Mouse (Mus musculus) hindbrain, embryonic 10.5 days (tissue): Measurements from ENCODE around the gene Ppp1r13b. TPM values are rescaled to one million over a fixed set of nuclear protein-coding genes. Genes with fewer than 3 reads are reported as not detected.

Experiments
- DNase-seq: peaks from one replicate; pipeline ENCODE4 v3.0.0-alpha.2; 2017; ENCODE audit warnings: low spot score
- H3K27ac ChIP-seq: fragments of 300-500 bp; sonication (generic); 2 replicates; pipeline ENCODE4 v1.5.1; 2016; ENCODE audit warnings: mild to moderate bottlenecking, moderate library complexity
- H3K27me3 ChIP-seq: fragments of 300-500 bp; sonication (generic); 2 replicates; pipeline ENCODE4 v1.6.1; 2016; ENCODE audit warnings: mild to moderate bottlenecking; ENCODE audit not compliant: poor library complexity, insufficient read depth, severe bottlenecking
- H3K36me3 ChIP-seq: fragments of 300-500 bp; sonication (generic); 2 replicates; pipeline ENCODE4 v1.6.1; 2016; ENCODE audit warnings: mild to moderate bottlenecking, moderate library complexity
- H3K4me1 ChIP-seq: fragments of 300-500 bp; sonication (generic); replicated peaks from 2 replicates; pipeline ENCODE4 v1.6.1; 2016; ENCODE audit warnings: mild to moderate bottlenecking
- H3K4me3 ChIP-seq: fragments of 300-500 bp; sonication (generic); 2 replicates; pipeline ENCODE4 v1.5.1; 2016; ENCODE audit warnings: mild to moderate bottlenecking, moderate library complexity
- H3K9me3 ChIP-seq: fragments of 300-500 bp; sonication (generic); 2 replicates; pipeline ENCODE4 v1.6.1; 2016; ENCODE audit warnings: mild to moderate bottlenecking, moderate library complexity
- WGBS: fragments of 180-500 bp; shearing (Covaris S2); methylation state at CpG from one replicate; pipeline ENCODE4 v1.1.7; 2016; 5-methylcytosine and 5-hydroxymethylcytosine counted together
- polyA plus RNA-seq: library from polyadenylated mRNA; unstranded; fragments of >200 nt; fragmentation: Nextera tagmentation; extraction: Ambion mirVana; gene quantifications from 2 replicates; pipeline ENCODE4 v1.2.1, GENCODE M21; 2016

Gene Ppp1r13b
- polyA plus RNA-seq, 1 experiment from 2014 or later = 6.2 TPM

DNA sequence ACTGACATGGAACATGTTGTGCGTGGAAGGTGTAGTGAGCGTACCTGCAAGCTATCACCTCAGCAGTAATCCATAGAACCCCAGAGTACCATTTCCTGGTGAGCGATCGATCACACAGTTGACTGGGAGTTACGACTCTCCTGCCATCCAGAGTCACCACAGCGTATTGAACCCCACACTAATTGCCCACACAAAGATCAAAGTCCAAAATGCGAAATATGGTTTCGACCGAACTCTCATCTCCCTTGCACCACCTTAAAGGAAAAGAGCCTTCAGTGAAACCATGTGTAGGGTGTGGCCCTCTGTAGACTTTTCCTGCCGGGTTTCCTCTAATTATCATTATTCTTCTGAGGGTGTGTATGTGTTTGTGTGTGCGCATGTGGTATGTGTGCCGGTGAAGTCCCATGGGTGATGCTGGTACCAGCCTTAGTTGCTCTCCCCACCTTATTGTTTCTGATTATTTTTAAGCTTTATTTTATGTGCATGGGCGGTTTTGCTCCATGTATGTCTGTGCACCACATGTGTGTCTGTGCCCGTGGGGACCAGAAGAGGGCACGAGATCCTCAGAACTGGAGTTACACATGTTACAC, 3.4 kb upstream of the Ppp1r13b start:
- Histone ChIP-seq H3K27me3 (peaks cover 52% of the 10 kb centered on the region), H3K27ac (no peak overlapping the region), H3K36me3 (no peaks in the 10 kb centered on the region), H3K9me3 (no peaks in the 10 kb centered on the region), H3K4me3 (no peak overlapping the region), H3K4me1 (peaks cover 23% of the 10 kb centered on the region)
- WGBS = 90% methylated on average over 15 of the region's 15 CpGs
- no peak for DNase-seq

DNA sequence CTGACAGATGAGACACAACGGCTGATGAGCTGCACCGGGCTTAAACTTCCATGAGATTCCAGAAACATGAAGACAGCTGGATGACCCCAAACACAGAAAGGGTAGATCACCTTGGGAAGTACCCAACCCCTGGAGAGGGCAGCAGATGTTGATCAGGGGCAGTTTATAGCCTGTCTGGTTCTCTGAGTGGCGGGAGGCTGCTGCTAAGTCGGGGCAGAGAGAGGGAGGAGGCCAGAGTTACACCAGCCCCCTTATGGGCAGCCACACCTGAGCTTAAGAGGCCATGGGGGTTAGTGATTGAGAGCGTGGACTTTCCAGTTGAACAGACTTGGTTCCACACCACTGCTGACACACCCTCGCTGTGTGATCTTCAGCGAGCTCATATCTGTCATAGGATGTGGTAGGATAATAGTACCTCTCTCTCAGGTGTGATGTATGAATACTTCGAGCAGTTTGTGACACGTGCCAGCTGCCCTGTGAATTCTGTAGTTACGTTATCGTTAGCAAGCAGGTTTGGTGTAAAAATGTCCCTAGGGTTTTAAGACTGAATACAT, 1.2 kb upstream of the Ppp1r13b start:
- Histone ChIP-seq H3K9me3 (no peaks in the 10 kb centered on the region), H3K27me3 (peaks cover 68% of the 10 kb centered on the region), H3K4me3 (peak overlapping the region; percentile 80; the same call in 1 of the 2 replicates), H3K4me1 (peaks cover 19% of the 10 kb centered on the region), H3K36me3 (no peaks in the 10 kb centered on the region), H3K27ac (no peak overlapping the region)
- WGBS = 73% methylated on average over 11 of the region's 11 CpGs
- DNase-seq = no peak

DNA sequence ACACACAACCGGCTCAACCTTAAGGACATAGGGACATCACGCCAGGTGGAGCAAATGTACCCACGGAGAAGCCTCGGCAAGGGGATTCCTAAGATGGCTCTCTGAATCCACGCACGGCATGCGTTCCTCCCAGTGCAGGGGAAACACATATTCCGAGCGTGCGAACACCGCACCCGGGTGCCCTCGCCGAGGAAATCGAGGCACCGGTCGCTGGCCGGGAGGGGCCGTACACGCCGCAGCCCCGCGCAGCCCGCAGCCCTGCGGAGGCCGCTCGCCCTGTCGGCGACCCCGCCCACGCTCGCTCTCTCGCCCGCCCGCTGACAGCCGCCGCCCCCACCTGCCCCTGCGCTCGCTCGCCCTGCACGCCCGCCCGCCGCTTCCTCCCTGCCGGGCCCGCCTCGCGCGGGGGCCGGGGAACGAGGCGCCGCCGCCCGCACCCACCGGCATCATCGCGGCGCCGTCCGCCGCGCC, 454 bp downstream of the Ppp1r13b start:
- Histone ChIP-seq H3K36me3 (no peaks in the 10 kb centered on the region), H3K4me3 (peak overlapping the region; percentile 80), H3K27ac (peak overlapping the region; percentile 84), H3K9me3 (no peaks in the 10 kb centered on the region), H3K27me3 (peaks cover 74% of the 10 kb centered on the region), H3K4me1 (peaks cover 17% of the 10 kb centered on the region)
- under 1% methylated on average over 63 of the region's 63 CpGs for WGBS
- DNase-seq = peak; percentile 50

DNA sequence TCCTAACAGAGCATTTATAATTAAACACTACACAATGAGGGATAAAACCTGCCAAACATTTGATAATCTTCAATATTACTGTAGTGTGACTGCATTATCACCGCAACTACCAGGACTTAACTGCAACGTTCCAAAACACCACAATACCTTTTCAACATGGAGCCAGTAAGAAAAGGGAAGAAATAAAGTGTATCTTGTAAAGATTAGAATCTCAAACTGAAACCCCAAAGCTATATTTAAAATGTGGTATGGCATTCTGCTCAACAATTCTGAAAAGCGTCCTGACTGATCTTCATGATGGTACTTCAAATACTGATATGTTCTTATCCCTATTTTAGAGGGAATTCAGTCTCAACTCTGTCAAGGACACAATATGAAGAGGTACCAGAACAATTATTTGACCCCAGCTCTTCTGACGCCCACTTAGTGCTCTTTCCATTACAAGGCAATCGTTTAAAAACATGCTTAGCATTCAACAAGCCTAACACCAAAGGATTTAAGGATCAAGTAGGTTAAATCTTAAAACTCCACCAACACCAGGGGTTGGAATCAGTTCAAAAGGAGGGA, 1.5 kb downstream of the Ppp1r13b start:
- 60% methylated on average over 5 of the region's 5 CpGs for WGBS
- DNase-seq = no peak
- peaks cover 17% of the 10 kb centered on the region for H3K4me1 ChIP-seq
- H3K36me3 ChIP-seq = no peaks in the 10 kb centered on the region
- H3K27ac ChIP-seq = no peak overlapping the region
- peaks cover 70% of the 10 kb centered on the region for H3K27me3 ChIP-seq
- no peaks in the 10 kb centered on the region for H3K9me3 ChIP-seq
- H3K4me3 ChIP-seq = peak overlapping the region; percentile 80; the same call in 1 of the 2 replicates

DNA sequence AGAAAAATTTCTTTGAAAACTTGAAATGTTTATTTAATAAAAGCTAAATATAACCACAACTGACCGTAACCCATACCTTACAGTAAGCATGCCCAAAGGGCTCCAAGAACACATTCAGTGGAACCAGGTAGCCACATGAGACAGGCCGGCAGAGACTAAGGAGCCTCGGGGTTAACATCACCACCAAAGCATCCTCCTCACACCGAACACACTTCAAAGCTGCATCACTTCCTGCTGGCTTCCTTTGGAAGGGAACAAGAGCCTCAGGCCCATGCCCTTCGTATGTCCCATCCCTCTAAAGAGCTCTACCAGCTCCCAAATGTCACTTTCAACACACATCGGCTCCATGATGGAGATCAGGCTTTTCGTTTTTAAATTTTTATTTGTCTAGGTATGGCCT, 5.4 kb downstream of the Ppp1r13b start:
- DNase-seq = no peak
- WGBS = 84% methylated on average over 7 of the region's 7 CpGs
- Histone ChIP-seq H3K27ac (no peak overlapping the region), H3K9me3 (no peaks in the 10 kb centered on the region), H3K4me1 (peaks cover 9% of the 10 kb centered on the region), H3K27me3 (peaks cover 33% of the 10 kb centered on the region), H3K36me3 (no peaks in the 10 kb centered on the region), H3K4me3 (no peak overlapping the region)

DNA sequence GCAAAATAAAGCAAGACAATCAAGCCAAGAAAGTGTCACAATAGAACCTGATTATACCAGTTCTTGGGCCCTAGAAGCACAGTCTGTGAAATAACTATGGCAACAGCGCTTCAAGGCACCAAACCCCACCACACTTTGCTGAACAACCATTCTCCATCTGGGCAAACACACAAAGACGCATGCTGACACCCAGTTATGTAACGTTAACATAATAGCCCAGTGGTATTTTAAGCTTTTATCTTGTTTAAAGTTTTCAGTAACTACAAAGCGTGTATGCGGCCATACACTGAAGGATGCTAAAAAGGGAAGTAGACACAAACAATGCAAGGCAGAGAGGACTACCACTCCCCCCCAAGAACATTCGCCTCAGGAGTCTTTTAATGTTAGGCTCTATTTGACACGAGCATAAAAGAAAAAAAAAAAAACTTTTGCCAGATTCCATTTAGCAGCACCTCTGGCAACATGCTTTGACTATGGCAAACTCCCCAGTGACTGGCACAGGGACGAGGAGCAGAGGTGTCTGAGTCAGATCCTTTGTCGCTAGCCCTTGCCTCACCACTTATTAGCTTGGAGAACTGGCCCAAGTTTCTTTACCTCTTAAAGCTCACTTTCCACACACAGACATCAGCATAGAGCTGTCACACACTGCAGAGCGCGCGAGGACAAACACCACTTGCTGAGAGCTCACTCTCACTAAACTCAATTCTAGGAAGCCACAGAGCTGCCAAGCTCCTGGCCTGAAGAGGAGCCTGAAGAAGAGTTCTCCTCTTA, 6.6 kb downstream of the Ppp1r13b start:
- no peaks in the 10 kb centered on the region for H3K36me3 ChIP-seq
- no peak overlapping the region for H3K4me3 ChIP-seq
- 66% methylated on average over 12 of the region's 12 CpGs for WGBS
- peaks cover 12% of the 10 kb centered on the region for H3K4me1 ChIP-seq
- H3K27me3 ChIP-seq = peaks cover 22% of the 10 kb centered on the region
- DNase-seq = no peak
- H3K9me3 ChIP-seq = no peaks in the 10 kb centered on the region
- H3K27ac ChIP-seq = no peak overlapping the region

DNA sequence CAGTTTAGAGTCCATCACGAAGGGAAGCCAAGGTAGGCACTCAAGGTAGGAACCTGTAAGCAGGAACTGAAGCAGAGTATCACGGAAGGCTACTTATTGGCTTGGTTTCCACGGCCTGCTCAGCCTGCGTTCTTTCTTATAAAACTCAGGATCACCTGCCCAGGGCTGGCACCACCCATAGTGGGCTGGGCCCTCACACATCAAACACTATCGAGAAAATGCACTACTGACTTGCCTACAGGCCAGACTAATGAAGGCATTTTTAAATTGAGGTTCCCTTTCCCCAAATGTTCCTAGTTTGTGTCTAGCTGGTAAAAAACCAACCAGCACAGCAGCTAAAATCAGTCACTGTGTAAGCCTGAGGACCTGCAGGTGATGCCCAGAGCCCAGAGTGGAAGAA, 8.3 kb downstream of the Ppp1r13b start:
- no peaks in the 10 kb centered on the region for H3K9me3 ChIP-seq
- no peak overlapping the region for H3K27ac ChIP-seq
- DNase-seq = no peak
- no peaks in the 10 kb centered on the region for H3K36me3 ChIP-seq
- 79% methylated on average over 5 of the region's 5 CpGs for WGBS
- H3K4me3 ChIP-seq = no peak overlapping the region
- H3K27me3 ChIP-seq = peaks cover 6% of the 10 kb centered on the region; the same call in 1 of the 2 replicates
- H3K4me1 ChIP-seq = peaks cover 12% of the 10 kb centered on the region

DNA sequence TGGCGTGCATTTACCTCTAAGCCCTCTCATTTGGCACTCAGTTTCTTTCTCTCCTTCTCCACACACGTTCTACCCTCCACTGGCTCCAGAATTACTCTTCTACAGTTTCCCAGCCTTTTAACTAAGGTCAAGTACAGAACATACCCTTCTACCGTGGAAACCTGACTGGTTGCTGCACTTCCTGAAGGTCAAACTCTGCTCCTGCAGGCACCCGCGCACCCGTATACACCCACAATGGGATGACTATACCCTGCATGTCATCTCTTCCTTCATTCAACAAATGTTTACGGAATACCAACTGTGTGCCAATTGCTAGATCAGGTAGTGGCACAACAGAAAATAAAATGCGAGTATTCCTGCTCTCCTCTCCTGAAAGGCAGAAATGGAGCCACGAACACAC, 9.2 kb downstream of the Ppp1r13b start:
- no peak for DNase-seq
- peaks cover 4% of the 10 kb centered on the region; the same call in 1 of the 2 replicates for H3K27me3 ChIP-seq
- 82% methylated on average over 9 of the region's 9 CpGs for WGBS
- no peaks in the 10 kb centered on the region for H3K36me3 ChIP-seq
- no peak overlapping the region for H3K27ac ChIP-seq
- H3K4me1 ChIP-seq = peaks cover 12% of the 10 kb centered on the region
- H3K9me3 ChIP-seq = no peaks in the 10 kb centered on the region
- H3K4me3 ChIP-seq = no peak overlapping the region

DNA sequence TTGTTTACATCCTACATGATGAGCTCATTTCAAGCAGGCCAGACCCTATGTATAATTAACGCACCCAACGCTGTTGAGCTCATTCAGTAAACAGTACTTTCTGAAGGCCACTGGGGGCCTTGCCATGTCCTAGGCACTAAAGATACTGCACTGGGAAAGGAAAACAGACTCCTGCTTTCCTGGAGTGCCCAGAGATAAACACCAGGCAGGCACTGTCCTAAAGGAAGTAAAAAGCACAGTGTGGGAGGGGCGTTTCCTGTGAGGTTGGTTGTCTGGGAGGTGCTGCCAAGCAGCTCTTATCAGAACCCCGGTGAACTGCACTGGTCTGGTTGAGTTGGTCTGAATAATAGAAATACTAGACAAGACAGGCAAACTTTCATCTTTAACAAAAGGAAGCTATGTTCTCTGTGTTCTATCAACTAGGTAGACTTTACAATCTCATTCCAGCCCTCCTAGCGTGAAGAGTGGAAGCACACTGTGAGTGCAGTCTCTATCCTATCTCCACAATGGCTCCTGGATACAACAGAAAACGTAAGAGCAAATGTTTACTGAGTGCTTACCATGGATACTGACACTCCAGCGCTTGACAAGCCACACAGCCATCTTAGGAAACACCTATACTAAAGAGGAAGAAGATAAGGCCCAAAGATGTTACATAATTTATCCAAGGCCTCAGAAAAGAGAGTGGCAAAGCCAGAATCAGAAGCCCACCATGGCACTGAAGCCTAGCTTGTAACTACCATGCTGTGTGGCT, 10.8 kb downstream of the Ppp1r13b start:
- no peak for DNase-seq
- Histone ChIP-seq H3K27me3 (no peaks in the 10 kb centered on the region), H3K36me3 (no peaks in the 10 kb centered on the region), H3K9me3 (no peaks in the 10 kb centered on the region), H3K27ac (no peak overlapping the region), H3K4me3 (no peak overlapping the region), H3K4me1 (peaks cover 21% of the 10 kb centered on the region)
- WGBS = 67% methylated on average over 7 of the region's 7 CpGs

DNA sequence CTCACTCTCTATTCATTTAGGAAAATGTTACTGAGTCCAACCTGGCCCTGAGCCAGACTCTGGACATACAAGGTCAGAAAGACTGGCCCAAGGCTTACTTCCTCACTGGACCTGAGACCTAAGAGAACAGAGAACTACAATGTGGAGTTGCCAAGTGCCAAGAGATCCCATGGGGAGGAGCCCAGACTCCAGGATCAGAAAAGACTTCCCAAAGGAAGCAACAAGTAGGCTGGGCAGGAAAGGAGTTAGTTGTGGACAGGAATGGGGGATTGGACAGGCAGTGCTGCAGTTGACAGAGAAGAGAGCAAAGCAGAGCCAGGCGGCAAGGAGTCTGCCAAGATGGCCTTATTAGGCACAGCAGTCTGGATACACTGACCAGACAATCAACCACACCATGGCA, 13.8 kb downstream of the Ppp1r13b start:
- Histone ChIP-seq H3K36me3 (no peaks in the 10 kb centered on the region), H3K9me3 (no peaks in the 10 kb centered on the region), H3K4me3 (no peak overlapping the region), H3K27ac (no peak overlapping the region), H3K4me1 (peaks cover 18% of the 10 kb centered on the region), H3K27me3 (no peaks in the 10 kb centered on the region)
- no peak for DNase-seq
- WGBS = 54% methylated on average over 1 of the region's 1 CpGs

DNA sequence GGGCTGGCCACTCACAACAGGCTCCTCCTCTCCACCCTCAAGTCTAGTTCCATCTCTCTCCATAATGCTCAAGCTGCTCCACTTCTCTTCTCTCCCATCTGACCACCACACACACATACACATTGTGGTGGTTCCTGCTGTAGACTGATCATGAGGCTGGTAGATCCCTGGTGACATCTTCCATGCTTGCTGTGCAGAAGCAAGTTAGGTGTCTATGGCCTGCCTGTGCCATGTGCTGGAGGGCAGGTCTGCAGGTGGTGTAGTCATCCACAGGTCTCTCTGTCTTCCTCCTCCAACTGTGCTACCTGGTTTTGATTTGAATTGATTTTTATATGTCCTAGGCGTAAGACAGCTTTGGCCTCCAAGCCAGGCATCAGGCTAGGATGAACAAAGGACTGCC, 14.9 kb downstream of the Ppp1r13b start:
- Histone ChIP-seq H3K27me3 (no peaks in the 10 kb centered on the region), H3K4me1 (peaks cover 18% of the 10 kb centered on the region), H3K9me3 (no peaks in the 10 kb centered on the region), H3K27ac (no peak overlapping the region), H3K4me3 (no peak overlapping the region), H3K36me3 (no peaks in the 10 kb centered on the region)
- 91% methylated on average over 1 of the region's 1 CpGs for WGBS
- DNase-seq = no peak

DNA sequence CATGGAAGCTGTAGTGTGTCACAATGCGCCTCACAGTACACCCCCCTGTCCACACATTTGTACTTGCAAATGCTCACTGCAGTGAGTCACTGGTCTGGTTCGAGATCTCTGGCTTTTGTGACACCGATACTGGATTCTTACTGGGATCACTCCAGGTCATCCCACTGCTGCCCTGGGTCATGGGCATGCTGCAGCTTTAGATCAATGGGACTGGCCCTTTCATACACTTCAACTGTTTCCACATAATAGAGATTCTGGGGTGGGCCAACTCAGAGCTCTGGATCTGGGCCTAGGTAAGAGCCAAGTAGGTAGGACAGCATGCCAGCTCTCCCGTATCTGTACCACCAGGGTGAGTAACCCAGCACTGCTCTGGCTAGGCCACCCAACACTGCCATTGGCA, 16.1 kb downstream of the Ppp1r13b start:
- 87% methylated on average over 4 of the region's 4 CpGs for WGBS
- no peak overlapping the region for H3K4me3 ChIP-seq

More for the DNA sequence above, 16.1 kb downstream of the Ppp1r13b start:
- DNase-seq = no peak
- no peak overlapping the region for H3K27ac ChIP-seq
- no peaks in the 10 kb centered on the region for H3K36me3 ChIP-seq
- peaks cover 13% of the 10 kb centered on the region for H3K4me1 ChIP-seq
- no peaks in the 10 kb centered on the region for H3K27me3 ChIP-seq
- no peaks in the 10 kb centered on the region for H3K9me3 ChIP-seq
